Comparison of ENCODE assay signal across 8 mouse cellular contexts in the genomic region with DNA sequence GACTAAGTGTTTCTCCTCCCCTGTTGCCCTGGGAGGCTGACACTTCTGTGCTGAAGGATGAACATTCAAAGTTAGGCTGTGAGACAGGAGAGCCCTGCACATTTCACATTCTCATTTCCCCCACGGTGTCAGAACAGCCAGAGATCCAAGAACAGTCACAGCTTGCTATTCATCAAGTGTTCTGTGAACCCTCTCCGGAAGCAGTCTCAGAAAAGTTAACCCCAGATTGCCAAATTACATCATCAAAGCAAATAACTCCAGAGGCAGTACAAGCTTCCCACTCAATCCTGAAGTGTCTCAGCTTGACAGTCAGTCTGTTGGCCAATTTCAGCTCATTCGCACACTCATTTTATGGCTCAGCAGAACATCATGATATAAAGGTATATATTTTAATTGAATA. TPM values are rescaled to one million over a fixed set of nuclear protein-coding genes. Genes with fewer than 3 reads are reported as not detected.
DNase-seq lines count a peak whose midpoint lies in the region; ATAC-seq and TF ChIP-seq lines count a peak whose summit lies in the region.

No protein-coding gene starts in this region.

- peak; percentile 65 for DNase-seq in 3T3-L1 (ENCODE audit: low read depth, low spot score)
- peak; percentile 55 for DNase-seq in forebrain, postnatal 0 days
- peak; percentile 29 to 73 for DNase-seq in left cerebral cortex, postnatal 14 days (ENCODE audit: low spot score in 2 of 2)
- no peak for DNase-seq in midbrain, embryonic 10.5 days (ENCODE audit: low spot score)
- DNase-seq in spleen, postnatal 10 days (ENCODE audit: low spot score in 2 of 2): no peak

- H3K27ac ChIP-seq in brown adipose tissue, adult 24 weeks (replicated peaks; ENCODE audit: low read depth, low read length): 0 out of 2 replicates have a peak overlapping the region, but pooled peaks have one; percentile 5
- no peak overlapping the region for H3K27ac ChIP-seq in forebrain, postnatal 0 days (ENCODE audit: low read depth, low read length)
- H3K27ac ChIP-seq in hindbrain, embryonic 13.5 days: peak overlapping the region; percentile 49; the same call in 1 of the 2 replicates
- H3K27ac ChIP-seq in midbrain, embryonic 10.5 days (replicated peaks): no peak overlapping the region

- peak overlapping the region; percentile 53 for H3K4me3 ChIP-seq in brown adipose tissue, adult 24 weeks (ENCODE audit: insufficient read depth, low read depth, low read length)
- H3K4me3 ChIP-seq in forebrain, postnatal 0 days (ENCODE audit: low read depth, low read length): peak overlapping the region; percentile 45
- H3K4me3 ChIP-seq in hindbrain, embryonic 13.5 days: peak overlapping the region; percentile 48
- peak overlapping the region; percentile 53 for H3K4me3 ChIP-seq in midbrain, embryonic 10.5 days

- intact Hi-C loops in left cerebral cortex, postnatal 14 days (cut with DNase I): no loop called here

- ATAC-seq in forebrain, postnatal 0 days: peak; percentile 79
- peak; percentile 31; the same call in 1 of the 2 replicates for ATAC-seq in hindbrain, embryonic 13.5 days (ENCODE audit: low FRiP score)
- ATAC-seq in CD4-positive, CD25-positive, alpha-beta regulatory T cell, adult 4 months: no peak

- no peaks in the 10 kb centered on the region for H3K27me3 ChIP-seq in forebrain, postnatal 0 days (ENCODE audit: insufficient read depth, low read length)
- no peaks in the 10 kb centered on the region for H3K27me3 ChIP-seq in hindbrain, embryonic 13.5 days
- H3K27me3 ChIP-seq in midbrain, embryonic 10.5 days (ENCODE audit: low read depth, poor library complexity, severe bottlenecking): no peaks in the 10 kb centered on the region

- H3K9ac ChIP-seq in forebrain, postnatal 0 days: peak overlapping the region; percentile 56; the same call in 1 of the 2 replicates
- no peak overlapping the region for H3K9ac ChIP-seq in hindbrain, embryonic 13.5 days

- H3K9me3 ChIP-seq in forebrain, postnatal 0 days (ENCODE audit: low read length): no peaks in the 10 kb centered on the region
- H3K9me3 ChIP-seq in hindbrain, embryonic 13.5 days: no peaks in the 10 kb centered on the region
- H3K9me3 ChIP-seq in midbrain, embryonic 10.5 days (replicated peaks): no peaks in the 10 kb centered on the region

- no peaks in the 10 kb centered on the region for H3K4me1 ChIP-seq in brown adipose tissue, adult 24 weeks (ENCODE audit: control insufficient read depth, insufficient read depth, insufficient read length, low read length)
- H3K4me1 ChIP-seq in forebrain, postnatal 0 days (ENCODE audit: insufficient read depth): 0 out of 2 replicates have a peak, but pooled peaks cover 4% of the 10 kb centered on the region
- peaks cover 8% of the 10 kb centered on the region for H3K4me1 ChIP-seq in hindbrain, embryonic 13.5 days (replicated peaks)
- peaks cover 16% of the 10 kb centered on the region for H3K4me1 ChIP-seq in midbrain, embryonic 10.5 days

- under 1% methylated on average over 3 of the region's 3 CpGs for WGBS in forebrain, postnatal 0 days
- WGBS in hindbrain, embryonic 13.5 days: 8% methylated on average over 3 of the region's 3 CpGs
- WGBS in midbrain, embryonic 10.5 days: 21% methylated on average over 3 of the region's 3 CpGs

- no peaks in the 10 kb centered on the region for H3K36me3 ChIP-seq in forebrain, postnatal 0 days (ENCODE audit: insufficient read depth)
- H3K36me3 ChIP-seq in hindbrain, embryonic 13.5 days: no peaks in the 10 kb centered on the region
- H3K36me3 ChIP-seq in midbrain, embryonic 10.5 days: no peaks in the 10 kb centered on the region

- no peak for TF ChIP-seq CTCF in forebrain, postnatal 0 days (IDR thresholded peaks at IDR 0.05; ENCODE audit: low read depth)

- peak overlapping the region; percentile 66 for H3K4me2 ChIP-seq in forebrain, postnatal 0 days (ENCODE audit: low read depth)
- H3K4me2 ChIP-seq in hindbrain, embryonic 13.5 days: peak overlapping the region; percentile 71

RNA-seq across cellular contexts. Expression of a gene that starts 0.6 kb away (rescaled TPM):
- 3.7 and 4.7 TPM in 2 replicates for polyA plus RNA-seq in brown adipose tissue, adult 24 weeks (2012; ENCODE audit: insufficient read depth, insufficient read length, missing spikeins)
- 3.1 and 5.0 TPM in 2 replicates for total RNA-seq in forebrain, postnatal 0 days (2014; rRNA removed)
- polyA plus RNA-seq in forebrain, postnatal 0 days (2015; fragmentation: Nextera tagmentation; extraction: Ambion mirVana): 0.45 and 0.88 TPM in 2 replicates
- 1.1 and 1.3 TPM in 2 replicates for polyA plus RNA-seq in hindbrain, embryonic 13.5 days (2015; fragmentation: Nextera tagmentation; extraction: Ambion mirVana)
- total RNA-seq in left cerebral cortex, postnatal 14 days (2021): 1 to 10 TPM; 9.4 to 10.0 TPM
- 0.11 and 0.24 TPM in 2 replicates for polyA plus RNA-seq in midbrain, embryonic 10.5 days (2016; fragmentation: Nextera tagmentation; extraction: Ambion mirVana)
- under 1 TPM in 1 of 2 experiments, not detected in 1; 0.05 TPM for polyA plus RNA-seq in CD4-positive, CD25-positive, alpha-beta regulatory T cell, adult 4 months (2017; shearing (Covaris generic))

Comparison
In these comparisons a context has a peak if more than half of its experiments do, and no peak if none do; other contexts are left out.
1. DNase-seq: peak in 3T3-L1 (single experiment), forebrain, postnatal 0 days (single experiment) and left cerebral cortex, postnatal 14 days (2 of 2); none in midbrain, embryonic 10.5 days (single experiment) and spleen, postnatal 10 days (0 of 2).
2. H3K27ac ChIP-seq: peak in brown adipose tissue, adult 24 weeks (single experiment) and hindbrain, embryonic 13.5 days (single experiment); none in forebrain, postnatal 0 days (single experiment) and midbrain, embryonic 10.5 days (single experiment).
3. Peak in every context shown above with its lines, with median percentiles within 50 percentile points of each other: H3K4me3 ChIP-seq.